Mouse (Mus musculus): ENCODE results near the gene Adgrb2. TPM values are rescaled to one million over a fixed set of nuclear protein-coding genes. Genes with fewer than 3 reads are reported as not detected.

Gene Adgrb2
- polyA plus RNA-seq, 1 experiment from 2014 or later: not detected

DNA sequence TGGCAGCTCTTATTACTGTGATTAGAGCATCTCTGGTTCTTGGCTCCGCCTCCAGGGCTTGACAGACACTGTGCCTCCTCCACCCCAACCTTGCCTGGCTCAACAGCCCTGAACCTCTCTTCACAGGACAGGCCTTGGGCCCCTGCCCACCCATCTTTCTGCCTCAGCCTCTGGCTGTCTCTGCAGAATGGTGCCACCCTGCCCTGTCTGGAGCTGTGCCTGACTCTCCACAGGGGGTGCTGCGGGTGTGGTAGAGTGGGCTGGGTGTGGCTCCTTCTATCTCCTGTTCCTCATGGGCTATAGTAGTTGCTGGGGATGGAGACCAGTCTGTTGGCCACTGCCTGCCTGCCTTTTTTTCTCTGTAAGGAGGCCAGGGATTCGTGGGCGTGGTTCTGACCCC lies 31.3 kb downstream of the Adgrb2 start:
- Histone ChIP-seq H3K4me1 (ENCODE audit: insufficient read depth) (no peaks in the 10 kb centered on the region), H3K4me2 (ENCODE audit: low read depth, low read length) (no peak overlapping the region), H3K27me3 (ENCODE audit: insufficient read depth, low read length) (no peaks in the 10 kb centered on the region), H3K27ac (ENCODE audit: low read depth) (no peak overlapping the region), H3K9ac (replicated peaks) (no peak overlapping the region), H3K36me3 (replicated peaks; ENCODE audit: insufficient read depth, low read length) (no peaks in the 10 kb centered on the region), H3K4me3 (ENCODE audit: low read depth, low read length) (no peak overlapping the region), H3K9me3 (ENCODE audit: low read length) (no peaks in the 10 kb centered on the region)
- TF ChIP-seq CTCF (IDR thresholded peaks at IDR 0.05; ENCODE audit: low read depth): no peak
- no peak for TF ChIP-seq EP300 (IDR thresholded peaks at IDR 0.05; ENCODE audit: low read depth)
- DNase-seq (no peak), ATAC-seq (no peak)
- WGBS (ENCODE audit: insufficient replicate concordance): 51% methylated on average over 4 of the region's 4 CpGs

DNA sequence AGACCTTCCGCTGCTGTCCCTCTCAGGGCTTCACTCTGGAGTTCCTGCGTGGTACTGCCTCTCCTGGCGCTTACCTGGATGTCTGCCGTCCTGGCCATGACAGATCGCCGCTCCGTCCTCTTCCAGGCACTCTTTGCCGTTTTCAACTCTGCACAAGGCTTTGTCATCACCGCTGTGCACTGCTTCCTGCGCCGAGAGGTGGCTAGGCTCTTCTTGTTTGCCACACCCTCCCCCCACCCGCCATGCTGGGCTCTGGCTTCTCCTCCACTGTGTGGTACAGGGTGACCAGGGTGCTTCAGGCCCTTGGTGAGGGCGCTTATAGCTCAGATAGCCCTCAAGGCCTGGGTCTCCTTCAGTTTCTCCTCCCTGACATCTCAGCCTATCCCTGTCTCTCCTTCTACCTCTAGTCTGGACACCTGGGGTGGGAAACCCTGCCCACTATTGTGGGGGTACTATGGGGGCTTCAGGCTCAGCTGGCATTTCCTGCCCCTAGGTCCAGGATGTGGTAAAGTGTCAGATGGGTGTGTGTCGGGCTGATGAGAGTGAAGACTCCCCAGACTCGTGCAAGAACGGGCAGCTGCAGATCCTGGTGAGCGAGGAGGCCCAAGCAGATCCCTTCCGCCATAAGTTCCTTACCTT lies 32.5 kb downstream of the Adgrb2 start:
- H3K27me3 ChIP-seq (ENCODE audit: insufficient read depth, low read length): no peaks in the 10 kb centered on the region

DNA sequence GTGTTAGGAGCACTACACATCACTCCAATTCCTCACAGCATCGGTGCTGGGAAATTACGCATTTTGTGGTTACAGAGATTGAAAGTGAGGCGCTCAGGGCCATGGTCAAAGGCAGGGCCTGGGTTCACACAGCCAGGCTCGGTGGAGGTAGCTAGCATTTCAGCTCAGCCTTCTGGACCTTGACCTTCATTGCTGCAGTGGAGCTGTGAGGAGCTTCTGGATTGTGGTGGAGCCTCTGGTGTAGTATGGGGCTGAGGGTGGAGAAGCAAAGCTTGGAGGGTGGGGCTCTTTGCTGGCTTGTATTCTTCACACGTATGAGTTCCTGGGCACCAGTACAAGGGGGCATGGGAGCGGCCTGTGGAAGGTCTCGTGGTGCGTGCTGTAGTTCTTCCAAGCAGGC lies 38.3 kb downstream of the Adgrb2 start:
- no peak for TF ChIP-seq CTCF (IDR thresholded peaks at IDR 0.05; ENCODE audit: low read depth)
- no peak for TF ChIP-seq EP300 (IDR thresholded peaks at IDR 0.05; ENCODE audit: low read depth)
- no peak overlapping the region for H3K9ac ChIP-seq (replicated peaks)
- DNase-seq (no peak), ATAC-seq (no peak)
- no peaks in the 10 kb centered on the region for H3K9me3 ChIP-seq (ENCODE audit: low read length)
- WGBS (ENCODE audit: insufficient replicate concordance): 66% methylated on average over 8 of the region's 8 CpGs
- no peaks in the 10 kb centered on the region for H3K4me1 ChIP-seq (ENCODE audit: insufficient read depth)
- H3K27me3 ChIP-seq (ENCODE audit: insufficient read depth, low read length): 0 out of 2 replicates have a peak, but pooled peaks cover 4% of the 10 kb centered on the region
- no peak overlapping the region for H3K4me2 ChIP-seq (ENCODE audit: low read depth, low read length)
- no peak overlapping the region for H3K27ac ChIP-seq (ENCODE audit: low read depth)
- no peak overlapping the region for H3K4me3 ChIP-seq (ENCODE audit: low read depth, low read length)
- H3K36me3 ChIP-seq (replicated peaks; ENCODE audit: insufficient read depth, low read length): no peaks in the 10 kb centered on the region

More for the DNA sequence above, 32.5 kb downstream of the Adgrb2 start:
- no peak overlapping the region for H3K27ac ChIP-seq (ENCODE audit: low read depth)
- H3K9me3 ChIP-seq (ENCODE audit: low read length): no peaks in the 10 kb centered on the region
- 52% methylated on average over 18 of the region's 18 CpGs for WGBS (ENCODE audit: insufficient replicate concordance)
- ATAC-seq (no peak), DNase-seq (no peak)
- no peaks in the 10 kb centered on the region for H3K36me3 ChIP-seq (replicated peaks; ENCODE audit: insufficient read depth, low read length)
- no peak for TF ChIP-seq CTCF (IDR thresholded peaks at IDR 0.05; ENCODE audit: low read depth)
- TF ChIP-seq EP300 (IDR thresholded peaks at IDR 0.05; ENCODE audit: low read depth): no peak
- H3K4me1 ChIP-seq (ENCODE audit: insufficient read depth): no peaks in the 10 kb centered on the region
- H3K4me3 ChIP-seq (ENCODE audit: low read depth, low read length): no peak overlapping the region
- H3K9ac ChIP-seq (replicated peaks): no peak overlapping the region
- H3K4me2 ChIP-seq (ENCODE audit: low read depth, low read length): no peak overlapping the region

DNA sequence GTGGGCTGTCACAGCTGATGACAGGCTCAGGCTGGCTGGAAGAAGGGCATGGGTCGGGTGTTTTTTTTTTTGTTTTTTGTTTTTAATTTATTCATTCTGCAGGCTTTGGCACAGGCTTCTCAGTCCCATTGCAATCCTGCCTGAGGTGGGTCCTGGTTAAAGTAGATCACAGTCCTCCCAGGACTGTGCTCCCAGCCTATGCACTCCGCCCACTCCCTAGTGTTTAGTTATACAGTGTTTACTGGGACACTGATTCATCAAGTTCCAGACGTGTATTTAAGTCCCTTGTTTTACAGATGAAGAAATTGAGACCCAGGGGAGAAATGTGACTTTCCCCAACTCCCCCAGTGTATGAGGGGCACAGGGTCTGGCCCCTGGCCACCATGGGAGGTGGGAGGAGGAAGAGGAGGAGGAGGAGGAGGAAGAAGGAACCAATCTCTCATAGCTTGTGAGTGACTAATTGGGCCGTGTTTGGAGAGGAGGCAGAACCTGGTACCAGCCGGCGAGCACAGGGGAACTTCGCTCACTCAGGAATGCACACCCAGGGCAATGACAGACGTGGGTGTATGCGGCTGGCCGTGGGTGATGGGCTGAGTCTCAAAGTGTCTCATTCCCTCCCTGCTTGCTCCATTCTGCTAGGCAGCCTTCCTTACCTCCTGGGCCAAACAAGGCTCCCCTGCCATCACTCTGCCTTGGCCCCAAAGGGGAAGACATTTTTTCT lies 39.0 kb downstream of the Adgrb2 start:
- Histone ChIP-seq H3K4me2 (ENCODE audit: low read depth, low read length) (no peak overlapping the region), H3K9me3 (ENCODE audit: low read length) (no peaks in the 10 kb centered on the region), H3K27me3 (ENCODE audit: insufficient read depth, low read length) (0 out of 2 replicates have a peak, but pooled peaks cover 4% of the 10 kb centered on the region), H3K9ac (replicated peaks) (no peak overlapping the region), H3K4me3 (ENCODE audit: low read depth, low read length) (no peak overlapping the region), H3K4me1 (ENCODE audit: insufficient read depth) (no peaks in the 10 kb centered on the region), H3K27ac (ENCODE audit: low read depth) (no peak overlapping the region), H3K36me3 (replicated peaks; ENCODE audit: insufficient read depth, low read length) (no peaks in the 10 kb centered on the region)
- ATAC-seq (no peak), DNase-seq (no peak)
- TF ChIP-seq CTCF (IDR thresholded peaks at IDR 0.05; ENCODE audit: low read depth) (no peak), EP300 (IDR thresholded peaks at IDR 0.05; ENCODE audit: low read depth) (no peak)
- WGBS (ENCODE audit: insufficient replicate concordance): 62% methylated on average over 10 of the region's 10 CpGs

DNA sequence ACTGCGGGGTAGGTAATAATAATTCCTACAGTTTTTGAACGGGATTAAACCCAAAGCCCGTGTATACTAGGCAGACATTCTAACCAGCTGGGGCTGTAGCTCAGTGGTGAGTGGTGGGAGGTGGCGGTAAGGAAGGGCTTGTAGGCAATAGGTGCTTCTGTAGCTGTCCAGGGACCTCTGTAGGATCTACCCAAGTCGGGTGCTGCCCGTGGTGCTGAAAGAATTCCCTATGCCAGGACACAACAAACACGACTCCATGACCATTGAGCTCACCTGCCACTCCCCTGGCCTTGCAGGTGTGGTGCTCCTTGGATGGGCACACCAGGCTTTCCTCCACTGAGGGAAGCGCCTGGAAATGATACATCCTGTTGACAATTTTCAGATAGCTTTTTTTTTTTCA lies 40.9 kb downstream of the Adgrb2 start:
- H3K36me3 ChIP-seq (replicated peaks; ENCODE audit: insufficient read depth, low read length): no peaks in the 10 kb centered on the region
- DNase-seq (no peak), ATAC-seq (no peak)
- no peak overlapping the region for H3K4me2 ChIP-seq (ENCODE audit: low read depth, low read length)
- no peaks in the 10 kb centered on the region for H3K4me1 ChIP-seq (ENCODE audit: insufficient read depth)
- WGBS (ENCODE audit: insufficient replicate concordance): 42% methylated on average over 8 of the region's 8 CpGs
- H3K4me3 ChIP-seq (ENCODE audit: low read depth, low read length): no peak overlapping the region
- TF ChIP-seq CTCF (IDR thresholded peaks at IDR 0.05; ENCODE audit: low read depth): no peak
- TF ChIP-seq EP300 (IDR thresholded peaks at IDR 0.05; ENCODE audit: low read depth): no peak
- H3K9ac ChIP-seq (replicated peaks): no peak overlapping the region
- H3K27me3 ChIP-seq (ENCODE audit: insufficient read depth, low read length): 0 out of 2 replicates have a peak, but pooled peaks cover 4% of the 10 kb centered on the region
- H3K9me3 ChIP-seq (ENCODE audit: low read length): no peaks in the 10 kb centered on the region
- no peak overlapping the region for H3K27ac ChIP-seq (ENCODE audit: low read depth)

DNA sequence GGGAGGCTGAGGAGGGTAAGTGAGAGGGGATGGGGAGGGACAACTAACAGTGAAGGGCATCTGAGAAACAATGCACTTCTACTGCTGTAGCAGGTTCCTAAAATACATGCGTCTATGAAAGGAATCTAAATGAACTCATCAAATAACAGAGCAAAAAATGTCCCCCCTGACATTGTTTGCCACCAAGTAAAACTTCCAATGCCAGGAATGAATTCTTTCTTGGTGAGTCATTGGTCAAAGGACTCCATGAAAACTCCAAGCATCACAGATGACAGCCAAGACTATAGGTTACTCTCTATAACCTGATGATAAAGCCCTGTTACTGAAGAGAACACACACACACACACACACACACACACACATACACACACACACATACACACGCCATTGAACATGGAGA lies 46.5 kb downstream of the Adgrb2 start:
- Histone ChIP-seq H3K36me3 (replicated peaks; ENCODE audit: insufficient read depth, low read length) (no peaks in the 10 kb centered on the region), H3K27ac (ENCODE audit: low read depth) (no peak overlapping the region), H3K4me1 (ENCODE audit: insufficient read depth) (no peaks in the 10 kb centered on the region), H3K4me2 (ENCODE audit: low read depth, low read length) (no peak overlapping the region), H3K9me3 (ENCODE audit: low read length) (no peaks in the 10 kb centered on the region), H3K27me3 (ENCODE audit: insufficient read depth, low read length) (peaks cover 13% of the 10 kb centered on the region), H3K4me3 (ENCODE audit: low read depth, low read length) (no peak overlapping the region), H3K9ac (replicated peaks) (no peak overlapping the region)
- ATAC-seq (no peak), DNase-seq (no peak)
- 66% methylated on average over 2 of the region's 2 CpGs for WGBS (ENCODE audit: insufficient replicate concordance)
- TF ChIP-seq EP300 (IDR thresholded peaks at IDR 0.05; ENCODE audit: low read depth): no peak
- TF ChIP-seq CTCF (IDR thresholded peaks at IDR 0.05; ENCODE audit: low read depth): no peak
